Mouse (Mus musculus): ENCODE data around the gene Cuzd1. TPM values are rescaled to one million over a fixed set of nuclear protein-coding genes. Genes with fewer than 3 reads are reported as not detected.

The Cuzd1 gene
- polyA plus RNA-seq, 1 experiment = not detected

DNA sequence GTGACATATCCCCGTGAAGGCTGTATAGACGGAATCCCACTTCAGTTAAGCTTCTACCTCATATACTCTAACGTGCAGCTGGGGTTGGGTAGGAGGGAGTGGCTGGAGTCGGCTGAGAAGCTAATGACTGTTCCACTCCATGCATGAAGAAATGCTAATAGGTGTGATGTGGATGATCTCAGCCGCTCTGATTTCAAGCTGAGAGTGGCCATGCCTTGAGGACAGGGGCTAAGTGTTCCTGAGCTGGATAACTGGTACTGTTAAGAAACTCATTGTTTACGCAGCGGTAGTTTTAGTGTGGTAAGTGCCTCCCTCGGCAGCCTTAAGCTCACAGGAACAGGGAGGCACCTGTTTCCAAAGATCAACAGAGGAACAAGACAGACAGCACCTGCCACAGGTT lies 18.8 kb downstream of the Cuzd1 start:
- 77% methylated on average over 8 of the region's 8 CpGs for WGBS
- TF ChIP-seq CTCF (IDR thresholded peaks at IDR 0.05; ENCODE audit: insufficient read depth, low read depth, low read length) = no peak
- no peak for TF ChIP-seq POLR2A (IDR thresholded peaks at IDR 0.05; ENCODE audit: insufficient read depth, low read depth, low read length)
- H3K27ac ChIP-seq (ENCODE audit: insufficient read depth, low read depth, low read length) = no peak overlapping the region
- no peak overlapping the region for H3K4me3 ChIP-seq (ENCODE audit: insufficient read depth, low read depth, low read length)
- no peaks in the 10 kb centered on the region for H3K4me1 ChIP-seq (ENCODE audit: control insufficient read depth, insufficient read depth, low read length)

DNA sequence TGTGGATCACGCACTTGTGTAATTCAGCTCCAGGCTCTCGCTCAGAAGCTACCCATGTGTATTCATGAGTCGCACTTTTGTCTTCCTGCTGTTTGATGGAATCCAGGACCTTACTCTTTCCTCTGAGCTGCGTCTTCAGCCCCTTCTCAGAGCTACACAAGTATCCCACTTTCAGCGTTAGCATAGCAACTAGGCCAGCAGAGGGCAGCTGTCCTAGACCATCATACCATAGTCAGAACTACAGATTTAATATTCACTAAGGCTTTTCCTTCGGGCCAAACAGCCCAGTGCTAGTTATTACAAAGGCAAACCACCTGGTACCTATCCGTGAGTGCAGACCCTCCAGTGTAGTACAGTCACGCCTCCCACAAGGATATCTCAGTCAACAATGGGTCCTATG lies 24.9 kb downstream of the Cuzd1 start:
- TF ChIP-seq POLR2A (IDR thresholded peaks at IDR 0.05; ENCODE audit: insufficient read depth, low read depth, low read length) (no peak), CTCF (IDR thresholded peaks at IDR 0.05; ENCODE audit: insufficient read depth, low read depth, low read length) (no peak)
- Histone ChIP-seq H3K4me3 (ENCODE audit: insufficient read depth, low read depth, low read length) (no peak overlapping the region), H3K4me1 (ENCODE audit: control insufficient read depth, insufficient read depth, low read length) (no peaks in the 10 kb centered on the region), H3K27ac (ENCODE audit: insufficient read depth, low read depth, low read length) (no peak overlapping the region)
- 78% methylated on average over 8 of the region's 8 CpGs for WGBS

DNA sequence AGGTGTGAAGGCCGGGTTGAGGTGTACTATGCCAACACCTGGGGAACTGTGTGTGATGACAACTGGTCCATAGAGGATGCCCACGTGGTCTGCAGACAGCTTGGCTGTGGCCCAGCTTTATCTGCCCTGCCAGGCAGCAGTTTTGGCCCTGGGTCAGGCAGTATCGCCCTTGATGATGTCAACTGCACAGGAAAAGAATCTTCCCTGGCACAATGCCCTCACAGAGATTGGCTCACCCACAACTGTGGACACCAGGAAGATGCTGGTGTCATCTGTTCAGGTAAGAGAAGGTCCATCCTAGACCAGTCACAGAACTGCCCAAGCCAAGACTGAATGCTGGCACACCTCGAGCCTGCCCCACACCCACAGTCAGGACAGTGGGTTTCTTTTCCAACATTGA lies 56.2 kb downstream of the Cuzd1 start:
- TF ChIP-seq POLR2A (IDR thresholded peaks at IDR 0.05; ENCODE audit: insufficient read depth, low read depth, low read length) (no peak), CTCF (IDR thresholded peaks at IDR 0.05; ENCODE audit: insufficient read depth, low read depth, low read length) (no peak)
- H3K4me1 ChIP-seq (ENCODE audit: control insufficient read depth, insufficient read depth, low read length) = peaks cover 5% of the 10 kb centered on the region; the same call in 1 of the 2 replicates
- H3K4me3 ChIP-seq (ENCODE audit: insufficient read depth, low read depth, low read length) = no peak overlapping the region
- WGBS = 67% methylated on average over 4 of the region's 4 CpGs
- no peak overlapping the region for H3K27ac ChIP-seq (ENCODE audit: insufficient read depth, low read depth, low read length)

DNA sequence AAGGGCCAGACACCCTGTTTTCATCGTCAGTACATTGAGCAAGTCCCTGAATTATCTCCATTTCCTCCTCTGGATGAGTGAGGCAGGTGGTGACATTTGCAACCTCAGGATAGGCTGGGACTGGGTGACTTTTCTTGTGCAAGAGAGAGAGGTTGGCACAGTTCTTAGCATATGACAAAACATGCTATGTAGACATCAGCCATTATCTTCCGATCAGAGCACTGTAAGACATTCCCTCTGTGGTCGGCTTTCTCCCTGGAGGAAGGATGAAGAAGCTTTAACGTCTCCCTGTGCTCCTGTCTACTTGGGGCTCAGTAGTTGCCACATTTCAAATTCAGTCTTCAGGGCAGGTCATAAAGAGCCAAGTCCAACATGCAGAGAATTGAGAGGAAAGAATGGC lies 57.8 kb downstream of the Cuzd1 start:
- H3K4me3 ChIP-seq (ENCODE audit: insufficient read depth, low read depth, low read length) = no peak overlapping the region
- WGBS = 94% methylated on average over 4 of the region's 4 CpGs

GRCm38 (mm10) chr7:131260946-131261345 lies 61.1 kb downstream of the Cuzd1 start:
- Histone ChIP-seq H3K27ac (ENCODE audit: insufficient read depth, low read depth, low read length) (no peak overlapping the region), H3K4me1 (ENCODE audit: control insufficient read depth, insufficient read depth, low read length) (no peaks in the 10 kb centered on the region), H3K4me3 (ENCODE audit: insufficient read depth, low read depth, low read length) (no peak overlapping the region)
- WGBS = 71% methylated on average over 6 of the region's 6 CpGs
- TF ChIP-seq CTCF (IDR thresholded peaks at IDR 0.05; ENCODE audit: insufficient read depth, low read depth, low read length) (no peak), POLR2A (IDR thresholded peaks at IDR 0.05; ENCODE audit: insufficient read depth, low read depth, low read length) (no peak)

More for the DNA sequence above, 57.8 kb downstream of the Cuzd1 start:
- Histone ChIP-seq H3K27ac (ENCODE audit: insufficient read depth, low read depth, low read length) (no peak overlapping the region), H3K4me1 (ENCODE audit: control insufficient read depth, insufficient read depth, low read length) (peaks cover 5% of the 10 kb centered on the region; the same call in 1 of the 2 replicates)
- TF ChIP-seq POLR2A (IDR thresholded peaks at IDR 0.05; ENCODE audit: insufficient read depth, low read depth, low read length) (no peak), CTCF (IDR thresholded peaks at IDR 0.05; ENCODE audit: insufficient read depth, low read depth, low read length) (no peak)

Other genes starting within 250 kb of the Cuzd1 start
- not detected in 2 replicates for gene 4933402N03Rik, start 176.0 kb downstream of the Cuzd1 start, polyA plus RNA-seq (2012; ENCODE audit: insufficient read depth, insufficient read length, low replicate concordance, missing spikeins)
- not detected in 2 replicates for gene 5430419D17Rik, start 147.9 kb downstream of the Cuzd1 start, polyA plus RNA-seq (2012; ENCODE audit: insufficient read depth, insufficient read length, low replicate concordance, missing spikeins)
- not detected in 2 replicates for gene Fam24b, start 7.2 kb upstream of the Cuzd1 start, polyA plus RNA-seq (2012; ENCODE audit: insufficient read depth, insufficient read length, low replicate concordance, missing spikeins)
- not detected in 2 replicates for gene Fam24a, start 11.6 kb upstream of the Cuzd1 start, polyA plus RNA-seq (2012; ENCODE audit: insufficient read depth, insufficient read length, low replicate concordance, missing spikeins)
- gene 2310057M21Rik, start 40.5 kb upstream of the Cuzd1 start, polyA plus RNA-seq (2012; ENCODE audit: insufficient read depth, insufficient read length, low replicate concordance, missing spikeins) = not detected in 2 replicates
- gene Pstk, start 48.8 kb upstream of the Cuzd1 start, polyA plus RNA-seq (2012; ENCODE audit: insufficient read depth, insufficient read length, low replicate concordance, missing spikeins) = not detected in 2 replicates
- not detected in 2 replicates for gene Ikzf5, start 88.2 kb upstream of the Cuzd1 start, polyA plus RNA-seq (2012; ENCODE audit: insufficient read depth, insufficient read length, low replicate concordance, missing spikeins)
- not detected in 2 replicates for gene Acadsb, start 88.3 kb upstream of the Cuzd1 start, polyA plus RNA-seq (2012; ENCODE audit: insufficient read depth, insufficient read length, low replicate concordance, missing spikeins)
- not detected in 2 replicates for gene Hmx3, start 220.6 kb upstream of the Cuzd1 start, polyA plus RNA-seq (2012; ENCODE audit: insufficient read depth, insufficient read length, low replicate concordance, missing spikeins)
- not detected in 2 replicates for gene Hmx2, start 226.5 kb upstream of the Cuzd1 start, polyA plus RNA-seq (2012; ENCODE audit: insufficient read depth, insufficient read length, low replicate concordance, missing spikeins)
- not detected in 2 replicates for gene Bub3, start 237.9 kb upstream of the Cuzd1 start, polyA plus RNA-seq (2012; ENCODE audit: insufficient read depth, insufficient read length, low replicate concordance, missing spikeins)